Mouse (Mus musculus) CH12.LX (cell line): Measurements from ENCODE around the gene Pjvk. TPM values are rescaled to one million over a fixed set of nuclear protein-coding genes. Genes with fewer than 3 reads are reported as not detected.

ENCODE experiments used
- DNase-seq: peaks from one replicate; pipeline ENCODE4 v3.0.0-alpha.2; 2013; ENCODE audit errors: extremely low read depth
- H3K27ac ChIP-seq: 2 replicates; pipeline ENCODE4 v1.5.1; 2012; ENCODE audit warnings: low read depth, mild to moderate bottlenecking, control low read depth, moderate library complexity; ENCODE audit not compliant: insufficient read depth
- H3K27me3 ChIP-seq: replicated peaks from 2 replicates; pipeline ENCODE3; 2012; ENCODE audit warnings: inconsistent platforms
- H3K36me3 ChIP-seq, 2 experiments: replicated peaks in 1 of 2; 2 replicates each; pipeline versions ENCODE3 to v1.6.1; 2012; ENCODE audit warnings: inconsistent platforms in 1 of 2, low read length in 1 of 2, mild to moderate bottlenecking in 1 of 2, mixed read lengths in 1 of 2, moderate library complexity in 1 of 2; ENCODE audit not compliant: control insufficient read depth in 1 of 2, insufficient read depth in 1 of 2
- H3K4me1 ChIP-seq, 2 experiments: 2 replicates each; pipeline ENCODE4 v1.6.1; 2012; ENCODE audit warnings: inconsistent platforms in 1 of 2, moderate library complexity in 1 of 2; ENCODE audit not compliant: insufficient read depth in 2 of 2, control insufficient read depth in 1 of 2
- H3K4me2 ChIP-seq: 2 replicates; pipeline ENCODE4 v1.6.1; 2012; ENCODE audit warnings: low read depth, mild to moderate bottlenecking, control low read depth; ENCODE audit not compliant: poor library complexity, insufficient read depth, severe bottlenecking
- H3K4me3 ChIP-seq, 3 experiments: fragments of 150-350 bp in 1 of 3; sonication (generic) in 1 of 3; replicated peaks in 1 of 3; 2 replicates each; pipeline versions ENCODE3 to v1.5.1; 2011 to 2012; ENCODE audit warnings: low read depth in 2 of 3, low read length in 2 of 3, mild to moderate bottlenecking in 2 of 3, moderate library complexity in 2 of 3, control low read depth in 1 of 3, improper control_type of control experiment in 1 of 3, inconsistent platforms in 1 of 3, mixed read lengths in 1 of 3; ENCODE audit not compliant: poor library complexity in 1 of 3
- H3K79me2 ChIP-seq: replicated peaks from 2 replicates; pipeline ENCODE4 v1.6.1; 2012; ENCODE audit warnings: mild to moderate bottlenecking, moderate library complexity; ENCODE audit not compliant: control insufficient read depth, poor library complexity, insufficient read depth, severe bottlenecking; ENCODE audit errors: extremely low read depth
- H3K9ac ChIP-seq: 2 replicates; pipeline ENCODE4 v1.6.1; 2012; ENCODE audit warnings: low read depth, mild to moderate bottlenecking, control low read depth, moderate library complexity; ENCODE audit not compliant: insufficient read depth
- H3K9me3 ChIP-seq: replicated peaks from 2 replicates; pipeline ENCODE3; 2012; ENCODE audit warnings: low read length, inconsistent platforms, mixed read lengths
- CHD1 ChIP-seq: IDR thresholded peaks from 2 replicates; pipeline ENCODE4 v1.6.1; 2012; ENCODE audit warnings: low read depth, low read length, improper control_type of control experiment, inconsistent platforms
- CTCF ChIP-seq, 2 experiments: IDR thresholded peaks in 1 of 2; conservative IDR thresholded peaks in 1 of 2; 2 replicates each; pipeline ENCODE4 v1.5.1; 2011 to 2012; ENCODE audit warnings: low read depth in 2 of 2, low read length in 2 of 2, improper control_type of control experiment in 1 of 2, inconsistent platforms in 1 of 2, mild to moderate bottlenecking in 1 of 2, moderate library complexity in 1 of 2
- E2F4 ChIP-seq: IDR thresholded peaks from 2 replicates; pipeline ENCODE4 v1.6.1; 2011; ENCODE audit warnings: low read depth, low read length, improper control_type of control experiment; ENCODE audit not compliant: insufficient replicate concordance
- ELF1 ChIP-seq: IDR thresholded peaks from 2 replicates; pipeline ENCODE4 v1.6.1; 2014; ENCODE audit warnings: low read depth, mild to moderate bottlenecking, inconsistent platforms, low read length, improper control_type of control experiment
- EP300 ChIP-seq: IDR thresholded peaks from 2 replicates; pipeline ENCODE4 v1.6.1; 2011; ENCODE audit warnings: low read length, improper control_type of control experiment
- HCFC1 ChIP-seq: IDR thresholded peaks from 2 replicates; pipeline ENCODE4 v1.6.1; 2012; ENCODE audit warnings: low read depth, mild to moderate bottlenecking, inconsistent platforms, low read length, improper control_type of control experiment
- IRF4 ChIP-seq: IDR thresholded peaks from 2 replicates; pipeline ENCODE4 v1.6.1; 2014; ENCODE audit warnings: low read depth, mild to moderate bottlenecking, inconsistent platforms, low read length, improper control_type of control experiment
- JUND ChIP-seq: conservative IDR thresholded peaks from 2 replicates; pipeline ENCODE4 v1.6.1; 2011; ENCODE audit warnings: low read depth, low read length, improper control_type of control experiment
- KAT2A ChIP-seq: IDR thresholded peaks from 2 replicates; pipeline ENCODE4 v1.6.1; 2012; ENCODE audit warnings: low read length, improper control_type of control experiment, inconsistent platforms; ENCODE audit not compliant: insufficient replicate concordance
- MAX ChIP-seq: IDR thresholded peaks from 2 replicates; pipeline ENCODE4 v1.6.1; 2011; ENCODE audit warnings: low read length, improper control_type of control experiment
- MAZ ChIP-seq: IDR thresholded peaks from 2 replicates; pipeline ENCODE4 v1.6.1; 2012; ENCODE audit warnings: low read depth, mild to moderate bottlenecking, inconsistent platforms, low read length, improper control_type of control experiment, moderate library complexity
- PAX5 ChIP-seq: IDR thresholded peaks from 2 replicates; pipeline ENCODE4 v1.6.1; 2012; ENCODE audit warnings: low read length, inconsistent platforms, mixed read lengths
- POLR2A ChIP-seq: IDR thresholded peaks from 2 replicates; pipeline ENCODE4 v1.6.1; 2011; ENCODE audit warnings: low read depth, mild to moderate bottlenecking, improper control_type of control experiment, low read length
- POLR2AphosphoS2 ChIP-seq: IDR thresholded peaks from 2 replicates; pipeline ENCODE4 v1.6.1; 2011; ENCODE audit warnings: low read depth, low read length, improper control_type of control experiment
- RAD21 ChIP-seq: IDR thresholded peaks from 2 replicates; pipeline ENCODE4 v1.6.1; 2011; ENCODE audit warnings: low read depth, mild to moderate bottlenecking, low read length, improper control_type of control experiment, moderate library complexity
- RCOR1 ChIP-seq: conservative IDR thresholded peaks from 2 replicates; pipeline ENCODE4 v1.6.1; 2012; ENCODE audit warnings: low read depth, mild to moderate bottlenecking, inconsistent platforms, low read length, improper control_type of control experiment
- SIN3A ChIP-seq: IDR thresholded peaks from 2 replicates; pipeline ENCODE4 v1.6.1; 2012; ENCODE audit warnings: low read length, improper control_type of control experiment, inconsistent platforms
- TBP ChIP-seq: conservative IDR thresholded peaks from 2 replicates; pipeline ENCODE4 v1.6.1; 2011; ENCODE audit warnings: low read depth, low read length, improper control_type of control experiment
- TCF12 ChIP-seq: IDR thresholded peaks from 2 replicates; pipeline ENCODE4 v1.6.1; 2014; ENCODE audit warnings: low read depth, mild to moderate bottlenecking, inconsistent platforms, low read length, improper control_type of control experiment
- UBTF ChIP-seq: IDR thresholded peaks from 2 replicates; pipeline ENCODE4 v1.6.1; 2012; ENCODE audit warnings: low read depth, mild to moderate bottlenecking, inconsistent platforms, low read length, improper control_type of control experiment, moderate library complexity
- USF1 ChIP-seq: IDR thresholded peaks from 2 replicates; pipeline ENCODE4 v1.6.1; 2014; ENCODE audit warnings: low read depth, mild to moderate bottlenecking, inconsistent platforms, low read length, improper control_type of control experiment
- ZC3H11A ChIP-seq: IDR thresholded peaks from 2 replicates; pipeline ENCODE4 v1.6.1; 2012; ENCODE audit warnings: low read depth, mild to moderate bottlenecking, inconsistent platforms, low read length, improper control_type of control experiment
- ZKSCAN1 ChIP-seq: IDR thresholded peaks from 2 replicates; pipeline ENCODE4 v1.6.1; 2012; ENCODE audit warnings: low read depth, inconsistent platforms, low read length, improper control_type of control experiment, borderline replicate concordance
- ZMIZ1 ChIP-seq: IDR thresholded peaks from 2 replicates; pipeline ENCODE4 v1.6.1; 2012; ENCODE audit warnings: low read depth, mild to moderate bottlenecking, inconsistent platforms, low read length, improper control_type of control experiment
- ZNF384 ChIP-seq: IDR thresholded peaks from 2 replicates; pipeline ENCODE4 v1.6.1; 2012; ENCODE audit warnings: low read depth, low read length, improper control_type of control experiment, inconsistent platforms
- dilution Hi-C: fragments of 300-500 bp; cut with MboI; formaldehyde crosslinking; loops from 2 replicates; pipeline ENCODE4 v1.14.3; 2020; ENCODE audit warnings: low sequenced_read_pairs; ENCODE audit not compliant: extremely low pct_unique_long_range_greater_than_20kb, extremely low pct_ligation_motif_present
- in situ Hi-C: fragments of 300-500 bp; cut with MboI; formaldehyde crosslinking; loops from 3 replicates; pipeline ENCODE4 v1.14.3; 2019; ENCODE audit warnings: low sequenced_read_pairs, low pct_ligation_motif_present, low pct_unique_long_range_greater_than_20kb, mixed read lengths
- polyA plus RNA-seq: library from polyadenylated mRNA; unstranded; fragments of >175 nt; gene quantifications from 2 replicates; pipeline ENCODE4 v1.2.1, GENCODE M21; 2012; ENCODE audit warnings: low read depth; ENCODE audit not compliant: insufficient read length
- total RNA-seq, 2 experiments: library from RNA; depleted of rRNA; stranded (reverse); fragments of 300-350 nt in 1 of 2; fragments of >200 nt in 1 of 2; gene quantifications; 2 replicates each; pipeline ENCODE4 v1.2.3; 2012 to 2014

Gene Pjvk
- total and polyA plus RNA-seq, 3 experiments, result not detected

GRCm38 (mm10) chr2:76690436-76691204 lies 42.3 kb downstream of the Pjvk start:
- DNase-seq, result no peak
- Histone ChIP-seq H3K9ac (no peak overlapping the region), H3K27ac (no peak overlapping the region), H3K36me3 (peaks cover 69 to 93% of the 10 kb centered on the region in 2 experiments), H3K4me2 (no peak overlapping the region), H3K9me3 (no peaks in the 10 kb centered on the region), H3K27me3 (no peaks in the 10 kb centered on the region), H3K4me1 (peaks cover 0 to 10% of the 10 kb centered on the region in 2 experiments; a peak in 2 of 4 replicates), H3K4me3 (no peak overlapping the region), H3K79me2 (no peaks in the 10 kb centered on the region; the same call in 1 of the 2 replicates)
- dilution Hi-C loops (no loop called here), in situ Hi-C loops (no loop called here)
- no peak for TF ChIP-seq RAD21
- TF ChIP-seq RCOR1, result no peak
- no peak for TF ChIP-seq TCF12
- TF ChIP-seq CTCF (conservative IDR thresholded peaks at IDR 0.05 in 1 of 2, IDR thresholded peaks at IDR 0.05 in 1 of 2; ENCODE audit: low read depth in 2 of 2, low read length in 2 of 2), result no peak
- no peak for TF ChIP-seq ZMIZ1
- TF ChIP-seq SIN3A, result no peak
- TF ChIP-seq EP300, result no peak
- no peak for TF ChIP-seq UBTF
- TF ChIP-seq E2F4, result no peak
- no peak for TF ChIP-seq POLR2AphosphoS2
- TF ChIP-seq ZNF384, result no peak

GRCm38 (mm10) chr2:76693765-76694164 lies 45.5 kb downstream of the Pjvk start:
- H3K9ac ChIP-seq, result no peak overlapping the region
- DNase-seq, result no peak
- H3K4me1 ChIP-seq, result peaks cover 0 to 3% of the 10 kb centered on the region in 2 experiments; a peak in 1 of 4 replicates
- H3K9me3 ChIP-seq, result no peaks in the 10 kb centered on the region
- dilution Hi-C loops, result no loop called here
- TF ChIP-seq RCOR1 (no peak), CHD1 (no peak), PAX5 (no peak), ZC3H11A (no peak), KAT2A (no peak), EP300 (no peak), USF1 (no peak), ELF1 (no peak), JUND (no peak), HCFC1 (no peak), POLR2A (no peak), MAX (no peak), TBP (no peak), IRF4 (no peak), MAZ (no peak), ZKSCAN1 (no peak), CTCF (conservative IDR thresholded peaks at IDR 0.05 in 1 of 2, IDR thresholded peaks at IDR 0.05 in 1 of 2; ENCODE audit: low read depth in 2 of 2, low read length in 2 of 2) (no peak), TCF12 (no peak)
- TF ChIP-seq, all 38 proteins: peak for 0
- no peak overlapping the region for H3K4me3 ChIP-seq
- H3K4me2 ChIP-seq, result no peak overlapping the region
- in situ Hi-C loops, result no loop called here
- H3K27ac ChIP-seq, result no peak overlapping the region
- no peaks in the 10 kb centered on the region for H3K27me3 ChIP-seq
- H3K36me3 ChIP-seq, result peaks cover 42 to 86% of the 10 kb centered on the region in 2 experiments
- no peaks in the 10 kb centered on the region for H3K79me2 ChIP-seq
